Mouse (Mus musculus) hindbrain, embryonic 16.5 days (tissue): ENCODE results near the gene Gpr50. TPM values are rescaled to one million over a fixed set of nuclear protein-coding genes. Genes with fewer than 3 reads are reported as not detected.

Experiments
- ATAC-seq: fragments of 200-750 bp; cut with Nextera tagmentation; 2 replicates; pipeline ENCODE4 v1.8.0; 2017; ENCODE audit warnings: moderate TSS enrichment, moderate library complexity
- H3K27ac ChIP-seq: fragments of 300-500 bp; sonication (generic); 2 replicates; pipeline ENCODE4 v1.5.1; 2014; ENCODE audit warnings: low read depth, mild to moderate bottlenecking, control low read depth, low read length, moderate library complexity
- H3K27me3 ChIP-seq: fragments of 300-500 bp; sonication (generic); replicated peaks from 2 replicates; pipeline ENCODE4 v1.6.1; 2014; ENCODE audit warnings: low read length; ENCODE audit not compliant: control insufficient read depth, insufficient read depth
- H3K36me3 ChIP-seq: fragments of 300-500 bp; sonication (generic); 2 replicates; pipeline ENCODE4 v1.6.1; 2014; ENCODE audit warnings: mild to moderate bottlenecking, low read length, moderate library complexity, mixed read lengths; ENCODE audit not compliant: control insufficient read depth, insufficient read depth
- H3K4me1 ChIP-seq: fragments of 300-500 bp; sonication (generic); 2 replicates; pipeline ENCODE4 v1.6.1; 2014; ENCODE audit warnings: low read depth, low read length; ENCODE audit not compliant: control insufficient read depth, insufficient read depth
- H3K4me2 ChIP-seq: fragments of 300-500 bp; sonication (generic); 2 replicates; pipeline ENCODE4 v1.6.1; 2014; ENCODE audit warnings: mild to moderate bottlenecking, low read length, control low read depth, moderate library complexity
- H3K4me3 ChIP-seq: fragments of 300-500 bp; sonication (generic); 2 replicates; pipeline ENCODE4 v1.5.1; 2014; ENCODE audit warnings: mild to moderate bottlenecking, low read length, control low read depth, moderate library complexity
- H3K9ac ChIP-seq: fragments of 300-500 bp; sonication (generic); 2 replicates; pipeline ENCODE4 v1.6.1; 2014; ENCODE audit warnings: low read depth, mild to moderate bottlenecking, control low read depth, low read length, moderate library complexity
- H3K9me3 ChIP-seq: fragments of 300-500 bp; sonication (generic); 2 replicates; pipeline ENCODE4 v1.6.1; 2014; ENCODE audit warnings: mild to moderate bottlenecking, low read length, moderate library complexity; ENCODE audit not compliant: control insufficient read depth
- WGBS: fragments of 180-500 bp; shearing (Covaris S2); extraction: QIAGEN DNeasy Blood & Tissue Kit; methylation state at CpG from one replicate; pipeline ENCODE4 v1.1.7; 2014; 5-methylcytosine and 5-hydroxymethylcytosine counted together
- polyA plus RNA-seq: library from polyadenylated mRNA; unstranded; fragments of >200 nt; fragmentation: Nextera tagmentation; extraction: Ambion mirVana; gene quantifications from 2 replicates; pipeline ENCODE4 v1.2.1, GENCODE M21; 2015

Gene Gpr50
- polyA plus RNA-seq: 2.3 and 2.5 TPM in 2 replicates

- peaks cover 10% of the 10 kb centered on the region for H3K27me3 ChIP-seq
Observed at GRCm38 (mm10) chrX:71663374-71663773, at the start of gene Gpr50. Gene Gpr50, plus strand, starts transcription at chrX:71663667.

GRCm38 (mm10) chrX:71622286-71622685 lies 41.2 kb upstream of the Gpr50 start:
- Histone ChIP-seq H3K4me3 (no peak overlapping the region), H3K4me1 (no peaks in the 10 kb centered on the region), H3K4me2 (no peak overlapping the region), H3K27me3 (no peaks in the 10 kb centered on the region), H3K9me3 (no peaks in the 10 kb centered on the region), H3K36me3 (no peaks in the 10 kb centered on the region), H3K9ac (no peak overlapping the region), H3K27ac (no peak overlapping the region)
- ATAC-seq: no peak
- 87% methylated on average over 1 of the region's 1 CpGs for WGBS

More at GRCm38 (mm10) chrX:71663374-71663773, at the start of gene Gpr50:
- peak within 1 kb of the TSS; percentile 50 for H3K4me3 ChIP-seq
- ATAC-seq: 0 out of 2 replicates have a peak, but pooled peaks have one; percentile 30
- peak within 1 kb of the TSS; percentile 45 for H3K9ac ChIP-seq
- H3K4me2 ChIP-seq: peak within 1 kb of the TSS; percentile 81
- 19% methylated on average over 8 of the region's 9 CpGs for WGBS
- peaks cover 10% of the 10 kb centered on the region for H3K9me3 ChIP-seq
- no peak within 1 kb of the TSS for H3K27ac ChIP-seq
- no peaks in the 10 kb centered on the region for H3K36me3 ChIP-seq
- H3K4me1 ChIP-seq: peaks cover 2% of the 10 kb centered on the region; the same call in 1 of the 2 replicates

- H3K9me3 ChIP-seq: no peaks in the 10 kb centered on the region
- H3K36me3 ChIP-seq: no peaks in the 10 kb centered on the region
- H3K9ac ChIP-seq: no peak overlapping the region
- H3K27ac ChIP-seq: no peak overlapping the region
- H3K4me1 ChIP-seq: no peaks in the 10 kb centered on the region
- H3K4me2 ChIP-seq: no peak overlapping the region
- ATAC-seq: no peak
- H3K4me3 ChIP-seq: no peak overlapping the region
- 31% methylated on average over 1 of the region's 1 CpGs for WGBS
- H3K27me3 ChIP-seq: no peaks in the 10 kb centered on the region
Observed at GRCm38 (mm10) chrX:71623843-71624242, 39.6 kb upstream of the Gpr50 start.

- Histone ChIP-seq H3K9me3 (no peaks in the 10 kb centered on the region), H3K4me3 (no peak overlapping the region), H3K27me3 (no peaks in the 10 kb centered on the region), H3K4me1 (no peaks in the 10 kb centered on the region), H3K4me2 (no peak overlapping the region), H3K27ac (no peak overlapping the region), H3K9ac (no peak overlapping the region), H3K36me3 (no peaks in the 10 kb centered on the region)
- WGBS: 21% methylated on average over 4 of the region's 4 CpGs
- ATAC-seq: no peak
Observed at GRCm38 (mm10) chrX:71628306-71628705, 35.2 kb upstream of the Gpr50 start.

GRCm38 (mm10) chrX:71630709-71631108 lies 32.8 kb upstream of the Gpr50 start:
- H3K27ac ChIP-seq: no peak overlapping the region
- H3K4me1 ChIP-seq: no peaks in the 10 kb centered on the region
- no peaks in the 10 kb centered on the region for H3K36me3 ChIP-seq
- no peak overlapping the region for H3K4me3 ChIP-seq
- H3K27me3 ChIP-seq: no peaks in the 10 kb centered on the region
- 50% methylated on average over 4 of the region's 4 CpGs for WGBS
- no peak for ATAC-seq
- no peaks in the 10 kb centered on the region for H3K9me3 ChIP-seq
- no peak overlapping the region for H3K9ac ChIP-seq
- H3K4me2 ChIP-seq: no peak overlapping the region

GRCm38 (mm10) chrX:71631130-71631529 lies 32.3 kb upstream of the Gpr50 start:
- H3K27ac ChIP-seq: no peak overlapping the region
- 78% methylated on average over 1 of the region's 1 CpGs for WGBS
- H3K9me3 ChIP-seq: no peaks in the 10 kb centered on the region
- H3K4me2 ChIP-seq: no peak overlapping the region
- no peaks in the 10 kb centered on the region for H3K4me1 ChIP-seq
- no peak for ATAC-seq
- no peaks in the 10 kb centered on the region for H3K27me3 ChIP-seq
- no peaks in the 10 kb centered on the region for H3K36me3 ChIP-seq
- no peak overlapping the region for H3K9ac ChIP-seq
- no peak overlapping the region for H3K4me3 ChIP-seq

- no peaks in the 10 kb centered on the region for H3K36me3 ChIP-seq
- peak; percentile 71 for ATAC-seq
- H3K4me3 ChIP-seq: no peak overlapping the region
- no peaks in the 10 kb centered on the region for H3K9me3 ChIP-seq
- no peak overlapping the region for H3K27ac ChIP-seq
- no peak overlapping the region for H3K9ac ChIP-seq
- no peaks in the 10 kb centered on the region for H3K4me1 ChIP-seq
- no peaks in the 10 kb centered on the region for H3K27me3 ChIP-seq
- 2% methylated on average over 6 of the region's 6 CpGs for WGBS
- H3K4me2 ChIP-seq: no peak overlapping the region
Observed at GRCm38 (mm10) chrX:71647958-71648357, 15.5 kb upstream of the Gpr50 start.

GRCm38 (mm10) chrX:71648434-71648833 lies 15.0 kb upstream of the Gpr50 start:
- H3K9ac ChIP-seq: no peak overlapping the region
- H3K4me2 ChIP-seq: no peak overlapping the region
- no peaks in the 10 kb centered on the region for H3K27me3 ChIP-seq
- no peak overlapping the region for H3K4me3 ChIP-seq
- H3K4me1 ChIP-seq: no peaks in the 10 kb centered on the region
- WGBS: 3% methylated on average over 1 of the region's 1 CpGs
- no peaks in the 10 kb centered on the region for H3K9me3 ChIP-seq
- no peak overlapping the region for H3K27ac ChIP-seq
- peak; percentile 41 for ATAC-seq
- H3K36me3 ChIP-seq: no peaks in the 10 kb centered on the region

GRCm38 (mm10) chrX:71648848-71649454 lies 14.5 kb upstream of the Gpr50 start:
- WGBS: 36% methylated on average over 6 of the region's 6 CpGs
- Histone ChIP-seq H3K4me3 (no peak overlapping the region), H3K27me3 (no peaks in the 10 kb centered on the region), H3K9ac (no peak overlapping the region), H3K36me3 (no peaks in the 10 kb centered on the region), H3K27ac (no peak overlapping the region), H3K4me2 (no peak overlapping the region), H3K9me3 (no peaks in the 10 kb centered on the region), H3K4me1 (no peaks in the 10 kb centered on the region)
- peak; percentile 89 for ATAC-seq
